Mouse (Mus musculus): ENCODE data around the gene Cdh10. TPM values are rescaled to one million over a fixed set of nuclear protein-coding genes. Genes with fewer than 3 reads are reported as not detected.

Gene Cdh10
- total RNA-seq, 2 experiments from 2014 or later = not detected

- DNase-seq = no peak
Measured at GRCm38 (mm10) chr15:18984891-18985290, 166.1 kb downstream of the Cdh10 start.

- no peak for DNase-seq
Measured at GRCm38 (mm10) chr15:18987671-18988070, 168.9 kb downstream of the Cdh10 start.

GRCm38 (mm10) chr15:18993512-18993911 is 174.8 kb downstream of the Cdh10 start:
- no peak for DNase-seq

GRCm38 (mm10) chr15:18994294-18994693 is 175.5 kb downstream of the Cdh10 start:
- no peak for DNase-seq

GRCm38 (mm10) chr15:19010829-19011228 is 192.1 kb downstream of the Cdh10 start:
- DNase-seq = no peak

- DNase-seq = no peak
Measured at GRCm38 (mm10) chr15:19032983-19033382, 214.2 kb downstream of the Cdh10 start.

- no peak for DNase-seq
Measured at GRCm38 (mm10) chr15:19040077-19040476, 221.3 kb downstream of the Cdh10 start.

Data from gastrocnemius, postnatal 25 days (tissue).